Mouse (Mus musculus): Measurements from ENCODE around the gene Tbxas1. TPM values are rescaled to one million over a fixed set of nuclear protein-coding genes. Genes with fewer than 3 reads are reported as not detected.

Tbxas1 gene
- total and polyA plus RNA-seq, 3 experiments = not detected

- H3K27me3 ChIP-seq (replicated peaks) = no peaks in the 10 kb centered on the region
- H3K79me2 ChIP-seq (replicated peaks; ENCODE audit: control insufficient read depth, extremely low read depth, insufficient read depth, poor library complexity, severe bottlenecking) = no peaks in the 10 kb centered on the region
- H3K4me3 ChIP-seq (replicated peaks in 1 of 3; ENCODE audit: low read depth in 2 of 3, low read length in 2 of 3, poor library complexity in 1 of 3) = no peak overlapping the region
- H3K9me3 ChIP-seq (replicated peaks; ENCODE audit: low read length) = no peaks in the 10 kb centered on the region
- no peak overlapping the region for H3K4me2 ChIP-seq (ENCODE audit: insufficient read depth, low read depth, poor library complexity, severe bottlenecking)
- dilution Hi-C loops (cut with MboI; ENCODE audit: extremely low pct_ligation_motif_present, extremely low pct_unique_long_range_greater_than_20kb, low sequenced_read_pairs) (no loop called here), in situ Hi-C loops (cut with MboI; ENCODE audit: low pct_ligation_motif_present, low pct_unique_long_range_greater_than_20kb, low sequenced_read_pairs) (no loop called here)
- peaks cover 0 to 17% of the 10 kb centered on the region in 2 experiments; a peak in 2 of 4 replicates for H3K4me1 ChIP-seq (ENCODE audit: control insufficient read depth in 1 of 2, insufficient read depth in 2 of 2)
- DNase-seq (ENCODE audit: extremely low read depth) = no peak
- no peak overlapping the region for H3K27ac ChIP-seq (ENCODE audit: insufficient read depth, low read depth)
- no peaks in the 10 kb centered on the region for H3K36me3 ChIP-seq (replicated peaks in 1 of 2; ENCODE audit: control insufficient read depth in 1 of 2, insufficient read depth in 1 of 2, low read length in 1 of 2)
- TF ChIP-seq E2F4 (IDR thresholded peaks at IDR 0.05; ENCODE audit: insufficient replicate concordance, low read depth, low read length) (no peak), ELF1 (IDR thresholded peaks at IDR 0.05; ENCODE audit: low read depth, low read length) (no peak), JUN (IDR thresholded peaks at IDR 0.05; ENCODE audit: insufficient read depth, low read depth, low read length) (no peak), NELFE (IDR thresholded peaks at IDR 0.05; ENCODE audit: low read depth, low read length) (no peak), GABPA (IDR thresholded peaks at IDR 0.05; ENCODE audit: insufficient replicate concordance, low read depth, low read length) (no peak), USF1 (IDR thresholded peaks at IDR 0.05; ENCODE audit: low read depth, low read length) (no peak), CHD1 (IDR thresholded peaks at IDR 0.05; ENCODE audit: low read depth, low read length) (no peak), ZC3H11A (IDR thresholded peaks at IDR 0.05; ENCODE audit: low read depth, low read length) (no peak), ETS1 (conservative IDR thresholded peaks at IDR 0.05; ENCODE audit: low read depth, low read length) (no peak), CHD2 (IDR thresholded peaks at IDR 0.05; ENCODE audit: low read length) (no peak), TBP (conservative IDR thresholded peaks at IDR 0.05; ENCODE audit: low read depth, low read length) (no peak), MYC (IDR thresholded peaks at IDR 0.05; ENCODE audit: low read depth, low read length) (no peak), ZNF384 (IDR thresholded peaks at IDR 0.05; ENCODE audit: low read depth, low read length) (no peak), JUND (conservative IDR thresholded peaks at IDR 0.05; ENCODE audit: low read depth, low read length) (no peak), TCF12 (IDR thresholded peaks at IDR 0.05; ENCODE audit: low read depth, low read length) (no peak)
- H3K9ac ChIP-seq (ENCODE audit: insufficient read depth, low read depth) = no peak overlapping the region
These were observed 155.5 kb downstream of the Tbxas1 start for GRCm38 (mm10) chr6:39030714-39031113.

GRCm38 (mm10) chr6:39033676-39034075 lies 158.5 kb downstream of the Tbxas1 start:
- DNase-seq (ENCODE audit: extremely low read depth) = no peak
- no peaks in the 10 kb centered on the region for H3K36me3 ChIP-seq (replicated peaks in 1 of 2; ENCODE audit: control insufficient read depth in 1 of 2, insufficient read depth in 1 of 2, low read length in 1 of 2)
- no peaks in the 10 kb centered on the region for H3K27me3 ChIP-seq (replicated peaks)
- no peak overlapping the region for H3K4me3 ChIP-seq (replicated peaks in 1 of 3; ENCODE audit: low read depth in 2 of 3, low read length in 2 of 3, poor library complexity in 1 of 3)
- in situ Hi-C loops (cut with MboI; ENCODE audit: low pct_ligation_motif_present, low pct_unique_long_range_greater_than_20kb, low sequenced_read_pairs) (no loop called here), dilution Hi-C loops (cut with MboI; ENCODE audit: extremely low pct_ligation_motif_present, extremely low pct_unique_long_range_greater_than_20kb, low sequenced_read_pairs) (no loop called here)
- no peaks in the 10 kb centered on the region for H3K79me2 ChIP-seq (replicated peaks; ENCODE audit: control insufficient read depth, extremely low read depth, insufficient read depth, poor library complexity, severe bottlenecking)
- H3K27ac ChIP-seq (ENCODE audit: insufficient read depth, low read depth) = no peak overlapping the region
- peaks cover 0 to 8% of the 10 kb centered on the region in 2 experiments; a peak in 2 of 4 replicates for H3K4me1 ChIP-seq (ENCODE audit: control insufficient read depth in 1 of 2, insufficient read depth in 2 of 2)
- H3K9me3 ChIP-seq (replicated peaks; ENCODE audit: low read length) = no peaks in the 10 kb centered on the region
- H3K9ac ChIP-seq (ENCODE audit: insufficient read depth, low read depth) = no peak overlapping the region
- TF ChIP-seq PAX5 (IDR thresholded peaks at IDR 0.05; ENCODE audit: low read length) (no peak), CTCF (conservative IDR thresholded peaks at IDR 0.05 in 1 of 2, IDR thresholded peaks at IDR 0.05 in 1 of 2; ENCODE audit: low read depth in 2 of 2, low read length in 2 of 2) (no peak), KAT2A (IDR thresholded peaks at IDR 0.05; ENCODE audit: insufficient replicate concordance, low read length) (no peak), ZC3H11A (IDR thresholded peaks at IDR 0.05; ENCODE audit: low read depth, low read length) (no peak), POLR2A (IDR thresholded peaks at IDR 0.05; ENCODE audit: low read depth, low read length) (no peak), ELF1 (IDR thresholded peaks at IDR 0.05; ENCODE audit: low read depth, low read length) (no peak), MAX (IDR thresholded peaks at IDR 0.05; ENCODE audit: low read length) (no peak), SMC3 (IDR thresholded peaks at IDR 0.05; ENCODE audit: low read depth, low read length) (no peak), UBTF (IDR thresholded peaks at IDR 0.05; ENCODE audit: low read depth, low read length) (no peak)
- H3K4me2 ChIP-seq (ENCODE audit: insufficient read depth, low read depth, poor library complexity, severe bottlenecking) = no peak overlapping the region

Data from CH12.LX (cell line).